Mouse (Mus musculus) layer of hippocampus, adult 9-11 months (tissue): ENCODE results near the gene Elf2.
A peak's percentile ranks its signal among the peaks of the same experiment; 100 is the strongest.

ENCODE experiments used
- DNase-seq: peaks from one replicate; pipeline ENCODE4 v3.0.0; 2022

Gene Elf2

DNA sequence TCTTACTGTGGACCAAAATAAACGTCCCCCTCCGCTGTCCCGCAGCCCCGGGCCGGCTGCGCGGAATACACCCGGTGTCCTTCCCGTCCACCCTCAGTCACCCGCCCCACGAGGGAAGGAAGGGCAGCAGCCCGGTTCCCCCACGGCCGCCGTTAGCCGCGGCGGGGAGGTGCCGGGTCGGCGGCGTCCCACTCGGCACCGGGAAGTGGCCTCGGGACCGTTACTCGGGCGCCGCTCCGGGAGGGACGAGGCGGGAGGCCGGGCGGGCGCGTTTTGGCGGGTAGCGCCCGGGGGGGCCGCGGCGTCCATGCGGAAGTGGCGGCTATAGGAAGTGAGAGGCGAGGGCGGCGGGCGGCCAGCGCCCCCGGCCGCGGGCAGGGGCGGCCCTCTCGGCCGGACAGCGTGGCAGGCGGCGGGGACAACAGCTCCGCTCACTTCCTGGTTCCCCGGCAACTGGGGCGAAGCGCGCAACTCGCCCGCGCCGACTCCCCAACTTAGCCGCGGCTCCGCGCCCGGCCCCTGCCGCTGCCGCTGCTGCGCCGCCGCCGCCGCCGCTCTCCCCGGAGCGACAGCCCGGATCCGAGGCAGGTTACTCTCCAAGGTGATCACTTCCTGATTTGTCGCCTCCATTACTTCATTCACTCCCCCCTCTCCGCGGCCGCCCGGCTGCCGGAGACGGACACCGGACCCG, 63.9 kb downstream of the Elf2 start:
- DNase-seq: peak; percentile 55

DNA sequence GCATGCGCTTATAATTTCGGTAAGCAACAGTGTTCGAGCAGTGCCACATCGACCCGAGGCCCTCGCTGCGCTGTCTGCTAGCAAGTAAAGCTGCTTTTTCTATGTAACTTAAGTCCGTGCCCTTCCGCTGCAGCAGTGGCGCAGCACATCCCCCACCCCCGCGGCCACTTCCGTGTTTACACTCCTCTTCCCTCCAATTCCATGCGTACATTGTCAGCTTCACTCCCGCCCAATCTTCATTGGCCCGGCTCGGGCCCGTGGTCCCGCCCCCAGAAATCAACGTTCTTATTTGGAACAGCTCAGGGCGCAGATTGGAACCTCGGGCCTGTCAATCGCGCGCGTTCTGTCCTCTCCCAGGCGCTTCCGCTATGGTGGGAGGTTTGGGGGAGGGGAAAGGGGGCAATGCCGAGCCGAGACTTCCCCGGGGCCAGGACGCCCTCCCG, 64.5 kb downstream of the Elf2 start:
- peak; percentile 99 for DNase-seq

DNA sequence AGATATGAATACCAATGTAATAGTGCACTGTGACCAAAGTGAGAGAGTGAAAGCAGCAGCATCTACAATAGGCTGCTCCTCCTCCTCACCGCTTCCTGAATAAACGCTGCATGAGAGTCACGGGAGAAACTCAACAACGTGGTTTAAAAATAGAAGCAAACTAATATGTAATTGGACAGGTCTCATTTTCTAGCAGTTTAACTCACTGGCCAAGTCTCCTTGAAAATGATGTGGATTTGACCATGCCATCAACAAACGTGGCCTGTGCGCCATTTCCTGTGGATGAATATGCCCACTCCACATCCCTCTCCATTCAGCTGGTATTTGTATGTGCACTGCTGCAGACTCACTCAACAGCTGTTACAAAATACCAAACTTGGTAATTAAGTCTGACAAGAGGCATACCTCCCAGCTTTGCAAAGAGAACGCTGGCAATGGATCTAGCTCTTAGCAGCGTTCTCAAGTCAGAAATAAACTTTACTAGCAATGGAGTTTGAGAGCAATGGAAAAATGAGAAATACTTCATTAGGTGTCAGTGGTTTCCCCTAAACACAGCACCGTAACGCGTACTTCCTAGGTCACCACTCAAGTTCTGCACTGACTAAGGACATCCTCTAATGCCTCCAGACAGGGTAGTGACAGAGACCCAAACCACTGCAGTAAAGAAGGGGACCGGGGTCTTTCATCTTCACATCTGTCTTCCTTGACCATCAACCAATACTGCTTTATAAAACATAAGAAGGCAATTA, 70.2 kb downstream of the Elf2 start:
- DNase-seq: no peak

DNA sequence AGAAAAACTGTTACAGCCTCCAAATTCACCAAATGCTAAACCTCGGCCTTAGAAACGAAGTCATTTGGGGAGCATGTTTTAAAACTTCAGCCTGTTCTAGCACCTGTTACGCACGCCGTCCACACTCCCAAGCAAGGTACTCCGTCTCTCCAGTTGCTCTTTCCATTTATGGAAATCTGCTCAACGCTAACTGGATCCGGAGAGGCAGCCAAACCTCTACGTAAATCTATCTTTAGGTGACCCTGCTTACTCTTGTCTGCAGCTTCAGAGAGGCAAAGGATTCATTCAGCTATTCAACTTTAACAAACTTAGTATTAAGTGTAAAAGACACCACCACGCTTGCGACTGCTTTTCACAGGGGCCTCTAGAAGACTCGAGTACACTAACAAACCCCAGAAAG, 72.0 kb downstream of the Elf2 start:
- no peak for DNase-seq

DNA sequence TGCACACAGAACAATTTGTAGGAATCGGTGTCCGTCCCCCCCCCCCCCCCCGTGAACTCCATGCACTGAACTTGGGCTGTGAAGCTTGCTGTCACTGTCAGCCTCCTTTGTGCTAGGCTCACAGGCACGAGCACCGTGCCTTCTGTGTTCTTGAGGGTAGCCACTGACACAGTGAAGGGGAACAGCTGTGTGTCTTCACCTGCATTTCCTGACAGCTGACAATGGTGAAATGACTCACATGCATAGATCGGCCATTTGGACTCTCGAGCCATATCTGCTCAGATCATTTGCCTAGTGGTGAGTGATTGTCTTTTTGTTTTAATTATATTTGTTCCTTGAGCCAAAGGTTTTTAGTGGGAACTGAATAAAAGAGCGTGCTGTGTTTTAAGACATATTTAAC, 77.5 kb downstream of the Elf2 start:
- no peak for DNase-seq

DNA sequence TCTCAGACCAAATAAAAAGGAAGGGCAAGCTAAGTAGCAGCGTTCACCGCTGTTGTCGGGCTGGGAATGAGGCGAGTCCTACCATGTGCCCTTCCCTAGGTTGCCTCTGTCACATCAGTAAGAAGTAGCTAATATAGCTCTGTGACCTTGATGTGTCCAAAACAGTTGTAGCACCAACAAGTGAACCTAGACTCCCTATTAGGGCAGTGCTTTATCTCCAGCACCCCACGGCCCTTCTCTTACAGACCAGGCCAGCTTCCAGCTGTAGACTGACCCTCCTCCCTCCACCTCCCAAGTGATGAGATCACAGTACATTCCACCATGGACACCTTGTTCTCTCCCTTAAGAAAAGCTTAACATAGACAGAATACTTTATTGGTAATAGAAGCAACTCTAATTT, 82.4 kb downstream of the Elf2 start:
- DNase-seq: no peak

DNA sequence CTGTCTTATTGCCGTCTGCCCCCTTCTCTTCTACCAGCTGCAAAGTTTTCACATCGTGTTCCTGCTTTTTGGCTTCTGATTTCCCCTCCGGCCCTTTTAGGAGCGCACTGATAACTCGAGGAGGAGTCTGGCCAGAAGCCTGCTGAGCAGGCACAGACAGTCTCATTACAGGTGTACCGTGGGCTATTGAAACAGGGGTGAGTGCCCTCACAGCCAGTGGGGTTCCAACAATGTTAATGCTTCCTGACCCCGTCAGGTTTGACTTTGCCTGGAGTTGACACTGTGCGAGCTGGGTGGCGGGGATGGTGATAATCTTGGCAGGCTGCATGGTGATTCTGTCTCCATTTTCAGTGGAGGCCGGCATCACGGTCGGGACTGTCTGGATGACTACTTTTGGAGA, 84.0 kb downstream of the Elf2 start:
- no peak for DNase-seq

DNA sequence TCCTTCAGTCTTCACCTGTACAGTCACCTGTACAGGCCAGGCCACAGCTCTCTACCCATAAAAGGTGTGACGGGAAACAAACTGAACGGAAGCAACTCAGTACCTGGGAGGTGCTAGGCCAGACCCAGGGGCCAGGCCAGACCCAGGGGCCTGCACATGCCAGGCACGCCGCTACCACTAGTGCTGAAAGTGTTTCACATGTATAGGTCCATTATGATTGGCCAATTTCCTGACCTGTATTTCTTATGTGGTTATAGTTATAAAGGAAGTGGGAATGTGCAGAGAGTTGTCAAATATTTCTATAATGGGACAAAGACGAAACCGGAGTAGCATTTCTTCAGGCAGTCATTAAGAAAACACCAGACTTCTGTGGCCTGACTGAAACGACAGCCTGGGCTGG, 85.7 kb downstream of the Elf2 start:
- DNase-seq: no peak

DNA sequence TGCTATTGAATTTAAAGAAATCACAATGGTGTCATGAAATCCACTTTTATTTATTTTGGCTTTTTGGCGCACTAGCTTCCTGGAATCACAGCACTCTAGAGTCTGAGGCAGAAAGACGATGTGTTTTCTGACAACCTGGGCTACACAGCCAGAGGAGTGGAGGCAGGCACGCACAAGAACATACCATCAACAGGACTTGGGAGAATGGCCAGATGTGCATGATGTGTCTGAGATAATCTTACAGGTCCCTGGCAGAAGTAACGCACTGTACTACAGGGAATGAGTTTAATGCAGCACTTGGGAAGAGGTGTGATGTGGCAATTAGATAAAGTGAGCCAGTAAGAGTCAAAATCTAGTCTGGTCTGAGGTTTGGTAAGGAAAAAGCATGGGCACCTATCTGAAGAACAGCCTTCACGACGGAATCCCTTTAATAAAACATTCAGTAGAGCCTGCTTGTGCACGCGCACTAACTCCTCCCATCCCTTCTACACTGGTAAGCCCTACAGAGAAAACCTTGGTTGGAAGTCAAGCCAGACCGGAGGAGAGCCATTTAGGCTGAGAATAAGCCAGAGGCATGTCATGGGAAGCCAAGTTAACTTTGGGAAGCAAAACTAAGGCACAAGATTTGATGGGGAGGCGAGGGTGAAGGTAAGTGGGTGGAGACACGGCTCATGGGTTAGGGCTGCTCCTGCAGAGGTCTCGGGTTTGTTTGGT, 87.6 kb downstream of the Elf2 start:
- no peak for DNase-seq

DNA sequence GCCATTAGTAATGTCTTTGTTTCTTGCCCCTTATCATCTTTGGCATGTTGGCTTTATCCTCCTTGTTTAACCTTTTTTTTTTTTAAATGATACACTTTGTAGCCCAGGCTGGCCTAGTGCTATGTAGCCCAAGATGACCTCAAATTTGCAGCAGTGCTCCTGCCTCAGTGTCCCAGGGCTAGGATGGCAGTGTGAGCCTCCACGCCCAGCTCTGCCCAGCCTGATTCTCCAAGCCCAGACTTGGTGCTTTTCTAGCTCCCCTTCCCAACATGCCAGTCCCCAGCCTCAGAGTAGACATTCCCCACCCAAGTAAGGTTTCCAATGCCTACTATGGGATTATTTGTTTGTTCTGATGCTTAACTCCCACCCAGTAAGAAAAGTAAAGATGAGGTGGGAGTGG, 88.2 kb downstream of the Elf2 start:
- no peak for DNase-seq

DNA sequence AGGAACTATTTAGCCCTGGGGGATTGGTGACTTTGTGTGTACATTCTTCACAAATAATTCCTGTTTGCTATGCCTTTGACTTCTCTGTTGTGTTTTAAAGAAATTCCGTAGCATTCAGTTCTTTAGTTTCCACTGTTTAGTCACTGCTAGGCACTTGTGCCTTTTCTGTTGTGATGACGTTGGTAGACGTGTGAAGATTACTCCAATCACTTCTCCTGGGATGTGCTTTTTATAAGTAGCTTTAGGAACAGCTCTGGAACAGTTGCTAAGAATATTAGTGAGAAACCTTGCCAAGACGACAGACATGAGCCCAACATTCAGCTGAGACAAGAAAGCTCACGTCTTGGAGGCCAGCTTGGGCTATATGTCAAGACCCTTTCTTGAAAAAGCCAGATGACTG, 89.4 kb downstream of the Elf2 start:
- DNase-seq: no peak

DNA sequence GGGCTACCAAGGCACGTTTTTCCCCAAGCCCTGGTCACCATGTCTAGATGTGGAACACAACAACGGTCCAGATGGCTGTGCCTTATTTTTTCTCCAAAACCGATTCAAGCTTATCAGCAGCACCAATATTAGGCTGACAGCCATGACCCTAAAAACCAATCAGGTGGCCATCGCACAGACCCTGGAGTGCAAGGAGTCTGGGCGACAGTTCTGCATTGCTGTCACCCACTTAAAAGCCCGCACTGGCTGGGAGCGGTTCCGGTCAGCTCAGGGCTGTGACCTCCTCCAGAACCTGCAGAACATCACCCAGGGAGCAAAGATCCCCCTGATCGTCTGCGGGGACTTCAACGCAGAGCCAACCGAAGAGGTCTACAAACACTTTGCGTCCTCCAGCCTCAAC, 90.6 kb downstream of the Elf2 start:
- DNase-seq: no peak

DNA sequence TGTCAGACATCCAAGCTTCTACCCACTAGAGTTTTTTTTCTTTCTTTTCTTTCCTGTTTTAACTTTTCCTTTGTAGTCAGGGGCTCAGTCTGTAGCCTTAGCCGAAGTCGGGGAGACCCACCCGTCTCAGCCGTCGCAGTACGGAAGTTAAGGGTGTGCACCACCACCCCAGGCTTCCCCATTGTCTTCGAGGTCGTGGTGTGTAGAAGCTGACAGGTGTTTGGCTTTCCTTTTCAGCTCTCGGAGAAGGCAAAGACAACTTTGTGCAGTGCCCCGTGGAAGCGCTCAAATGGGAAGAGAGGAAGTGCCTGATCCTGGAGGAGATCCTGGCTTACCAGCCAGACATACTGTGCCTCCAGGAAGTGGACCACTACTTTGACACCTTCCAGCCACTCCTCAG, 91.0 kb downstream of the Elf2 start:
- DNase-seq: no peak

DNA sequence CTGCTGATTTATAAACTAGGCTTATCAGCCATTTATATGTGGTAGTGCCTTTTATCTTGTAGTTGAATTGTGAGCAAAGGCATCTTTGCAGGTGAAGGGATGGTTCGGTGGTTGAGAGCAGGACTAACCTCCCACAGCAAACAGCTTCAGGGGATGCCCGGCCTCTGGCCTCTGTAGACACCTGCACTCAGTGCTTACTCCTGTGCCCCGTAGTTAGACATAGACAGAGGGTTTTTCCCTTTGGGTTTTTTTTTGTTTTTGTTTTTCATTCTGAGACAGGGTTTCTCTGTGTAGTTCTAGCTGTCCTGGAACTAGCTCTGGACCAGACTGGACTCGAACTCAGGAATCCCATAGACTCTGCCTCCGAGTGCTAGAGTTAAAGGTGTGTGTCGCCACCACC, 91.9 kb downstream of the Elf2 start:
- no peak for DNase-seq

DNA sequence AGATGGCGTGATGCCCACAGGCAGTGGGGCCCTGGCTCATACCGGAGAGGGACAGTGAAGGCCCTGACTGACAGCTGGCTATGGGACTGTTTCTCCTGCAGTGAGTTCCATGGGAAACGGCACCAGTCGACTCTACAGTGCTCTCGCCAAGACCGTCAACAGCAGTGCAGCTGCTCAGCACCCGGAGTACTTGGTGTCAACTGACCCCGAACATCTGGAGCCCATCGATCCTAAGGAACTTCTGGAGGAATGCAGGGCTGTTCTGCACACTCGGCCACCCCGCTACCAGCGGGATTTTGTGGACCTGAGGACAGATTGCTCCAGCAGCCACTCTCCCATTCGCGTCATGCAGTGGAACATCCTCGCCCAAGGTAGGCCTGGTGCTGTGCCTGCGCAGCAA, 92.8 kb downstream of the Elf2 start:
- no peak for DNase-seq

DNA sequence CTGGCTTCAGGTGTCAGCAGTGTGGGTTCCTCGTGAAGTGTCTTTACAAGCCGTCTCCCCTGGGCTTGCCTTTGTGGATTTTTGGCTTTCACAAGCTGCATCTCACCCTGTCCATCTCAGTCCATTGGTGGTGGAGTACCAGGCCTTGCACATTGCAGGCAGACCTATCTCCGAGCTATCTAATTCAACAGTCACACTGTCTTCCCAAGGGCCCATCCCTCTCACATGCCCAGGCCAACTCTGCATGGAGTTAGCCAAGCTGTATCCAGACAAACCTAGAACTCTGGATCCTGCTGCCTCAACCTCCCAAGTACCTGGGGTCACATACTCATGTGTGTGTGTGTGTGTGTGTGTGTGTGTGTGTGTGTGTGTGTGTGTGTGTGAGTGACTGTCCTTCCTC, 100.9 kb downstream of the Elf2 start:
- no peak for DNase-seq

DNA sequence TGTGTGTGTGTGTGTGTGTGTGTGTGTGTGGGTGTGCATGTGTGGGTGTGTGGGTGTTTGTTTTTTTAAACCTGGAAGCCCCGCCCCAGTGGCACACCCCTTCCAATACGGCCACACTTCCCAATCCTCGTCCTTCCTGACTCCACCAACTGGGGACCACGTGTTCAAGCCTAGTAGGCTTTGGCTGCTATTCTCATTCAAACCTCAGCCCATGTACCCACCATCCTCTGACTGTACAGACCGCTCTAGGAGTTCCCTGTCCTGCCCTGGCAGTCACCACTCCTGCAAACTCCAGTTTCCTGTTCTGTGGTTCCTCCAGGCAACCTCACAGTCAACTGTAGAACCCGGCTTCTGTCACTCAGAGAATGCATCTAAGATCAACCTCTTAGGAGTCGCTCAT, 101.9 kb downstream of the Elf2 start:
- no peak for DNase-seq

DNA sequence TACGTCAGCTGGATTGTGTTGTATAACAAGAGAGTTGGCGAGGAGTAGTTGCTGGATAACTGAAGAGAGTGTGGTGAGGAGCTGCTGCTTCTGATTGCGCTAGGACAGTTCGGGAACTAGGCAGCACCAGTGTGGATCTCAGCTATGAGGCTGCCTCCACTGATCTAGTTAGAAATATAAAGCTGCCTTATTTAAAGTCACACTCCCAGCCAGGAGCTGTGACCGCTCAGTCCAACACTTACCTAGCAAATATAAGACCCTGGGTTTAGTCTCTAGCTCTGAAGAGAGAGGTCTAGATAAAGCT, 105.8 kb downstream of the Elf2 start:
- no peak for DNase-seq

DNA sequence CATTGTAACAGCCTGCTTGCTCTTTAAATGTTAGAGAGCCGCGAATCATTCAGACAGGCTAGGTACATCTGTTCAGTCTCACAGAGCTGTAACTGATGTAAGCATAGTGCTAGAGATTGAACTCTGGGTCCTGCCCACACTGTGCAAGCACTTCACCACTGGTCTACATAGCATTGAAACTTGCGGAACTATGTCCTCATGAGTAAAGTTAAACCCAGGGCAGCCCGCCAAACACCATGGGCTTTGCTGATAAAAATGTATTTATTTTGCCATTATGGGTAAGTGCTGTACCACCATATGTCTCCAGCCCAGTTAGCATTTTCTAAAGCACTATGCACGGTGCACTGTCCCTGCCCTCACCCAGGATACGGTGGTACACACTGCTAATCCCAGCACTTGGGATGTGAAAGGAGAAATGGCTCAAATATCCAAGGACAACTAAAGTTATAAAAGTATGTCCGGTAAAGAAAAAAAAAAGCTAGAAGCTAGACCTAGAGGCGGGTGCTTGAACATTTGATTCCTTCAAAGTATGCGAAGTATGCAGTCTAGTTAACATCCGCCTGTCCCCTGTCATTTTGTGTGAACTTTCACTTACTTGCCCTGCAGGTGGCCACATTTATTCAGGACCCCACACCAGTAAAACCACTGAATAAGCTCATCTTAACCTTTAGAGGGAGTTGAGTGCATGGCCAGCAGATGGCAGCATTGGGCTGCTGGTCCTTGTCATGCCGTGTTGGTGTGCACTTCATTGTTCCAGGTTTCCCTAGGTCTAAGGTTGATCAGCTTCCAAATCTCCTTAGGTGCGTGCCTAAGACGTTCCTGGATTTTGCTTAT, 106.3 kb downstream of the Elf2 start:
- DNase-seq: peak; percentile 72

DNA sequence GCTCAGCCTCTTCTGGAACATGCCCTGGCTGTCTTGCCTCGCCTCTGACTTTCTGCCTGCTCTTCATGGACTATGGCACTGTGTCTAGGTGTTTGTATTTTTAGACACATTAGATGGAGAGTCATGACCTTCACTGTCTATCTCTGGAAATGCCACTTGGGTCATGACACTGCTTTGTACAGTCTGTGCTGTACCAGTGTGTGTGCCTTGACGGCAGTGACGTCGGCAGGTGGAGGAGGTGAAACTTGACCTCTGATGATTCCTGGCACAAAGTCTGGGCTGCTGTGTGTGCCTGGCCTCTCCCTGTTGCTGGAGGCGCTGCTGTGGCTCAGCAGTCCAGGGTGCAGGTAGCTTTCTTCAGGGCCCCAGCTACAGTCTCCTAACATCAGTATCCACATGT, 107.0 kb downstream of the Elf2 start:
- no peak for DNase-seq

DNA sequence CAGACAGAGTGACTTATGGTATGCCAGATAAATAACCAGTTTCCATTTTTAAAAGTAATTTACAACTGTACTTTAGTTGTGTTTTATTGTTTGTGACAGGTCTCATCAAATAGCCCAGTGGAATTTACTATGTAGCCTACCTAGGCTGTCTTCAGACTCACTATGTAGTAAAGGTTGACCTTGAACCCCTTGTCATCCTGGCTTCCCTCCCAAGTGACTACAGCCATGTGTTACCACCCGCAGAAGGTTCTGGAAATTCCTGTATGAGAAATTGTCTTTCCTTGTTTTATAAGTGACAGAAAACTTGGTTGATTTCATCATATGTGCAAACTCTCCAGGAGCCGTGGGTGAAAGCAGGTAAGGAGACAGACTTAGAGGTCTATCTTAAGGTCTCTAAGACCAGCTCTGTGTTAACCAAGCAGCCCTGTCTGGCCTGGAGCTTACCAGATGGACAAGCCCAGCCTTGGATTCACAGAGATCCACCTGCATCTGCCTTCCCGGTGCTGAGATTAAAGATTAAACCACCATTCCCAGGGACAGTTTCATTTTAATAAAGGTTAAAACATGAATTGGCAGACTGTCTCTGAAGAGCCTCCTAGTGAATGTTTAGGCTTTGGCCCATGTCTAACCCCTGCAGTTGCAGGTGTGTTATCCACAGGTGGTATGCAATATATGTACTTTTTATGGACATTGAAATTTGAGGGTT, 108.1 kb downstream of the Elf2 start:
- no peak for DNase-seq

DNA sequence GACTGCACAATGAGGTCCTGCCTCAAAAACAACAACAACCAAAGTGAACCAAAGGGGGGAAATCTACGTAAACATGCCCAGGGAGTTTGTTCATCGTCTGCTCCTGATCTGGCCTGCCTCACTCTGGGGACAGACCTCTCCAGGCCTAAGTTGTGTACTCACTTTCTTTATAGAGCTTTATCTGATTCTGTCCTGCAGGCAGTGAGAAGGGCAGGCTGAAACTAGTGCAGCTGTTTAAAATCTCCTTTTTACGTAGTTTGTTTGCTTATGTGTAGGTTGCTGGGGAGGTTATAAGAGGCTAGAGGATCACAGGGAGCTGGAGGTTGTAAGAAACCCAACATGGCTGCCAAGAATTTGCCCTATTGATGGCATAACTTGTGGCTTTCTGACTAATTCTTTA, 109.0 kb downstream of the Elf2 start:
- no peak for DNase-seq

DNA sequence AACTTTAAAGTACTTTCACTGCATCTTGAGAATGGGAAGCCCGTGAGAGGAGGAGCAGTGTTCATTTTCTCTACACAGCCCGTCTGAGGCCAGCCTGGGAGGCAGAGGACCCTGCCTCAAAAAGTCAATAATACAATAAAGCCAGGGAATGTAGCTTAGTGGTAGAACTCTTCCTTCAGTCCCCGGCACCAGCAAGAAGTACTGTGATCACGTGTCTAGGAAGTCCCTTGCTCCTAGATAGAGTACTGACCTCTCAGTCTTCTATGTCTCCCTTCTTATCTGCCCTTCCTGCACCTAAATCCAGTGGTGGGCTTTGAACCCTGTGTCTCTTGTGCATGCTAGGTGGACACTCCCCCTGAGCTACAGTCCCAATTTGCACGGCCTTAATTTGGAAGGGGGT, 109.6 kb downstream of the Elf2 start:
- no peak for DNase-seq
